Mouse (Mus musculus) ZHBTc4 (cell line): ENCODE results near the gene Tmem88.

Experiments
- DNase-seq: peaks from one replicate; pipeline ENCODE4 v3.0.0-alpha.2; 2011; ENCODE audit warnings: low read depth, low spot score

Gene Tmem88

DNA sequence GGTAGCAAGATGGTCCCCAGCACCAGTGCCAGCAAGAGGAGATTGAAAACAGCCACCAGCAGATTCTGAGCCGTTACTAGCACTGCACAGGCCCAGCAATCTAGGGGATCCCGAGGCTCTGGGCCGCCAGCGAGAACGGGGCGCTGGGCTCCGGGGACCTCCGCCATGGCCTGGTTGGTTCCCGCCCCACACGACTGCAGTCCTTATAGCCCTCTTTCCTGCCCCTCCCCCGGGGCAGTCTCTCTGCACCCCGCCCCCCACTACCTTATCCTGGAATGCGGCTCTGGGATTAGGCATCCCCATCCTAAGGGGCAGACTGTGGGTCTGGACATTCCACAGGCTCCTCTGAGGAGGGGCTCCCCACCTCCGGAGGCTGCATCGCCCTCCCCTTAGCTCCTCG, at the start of gene Tmem88:
Gene Tmem88 (minus strand): TSS at position 176 of the 400 bp plus-strand sequence.
- DNase-seq, result peak; percentile 59

DNA sequence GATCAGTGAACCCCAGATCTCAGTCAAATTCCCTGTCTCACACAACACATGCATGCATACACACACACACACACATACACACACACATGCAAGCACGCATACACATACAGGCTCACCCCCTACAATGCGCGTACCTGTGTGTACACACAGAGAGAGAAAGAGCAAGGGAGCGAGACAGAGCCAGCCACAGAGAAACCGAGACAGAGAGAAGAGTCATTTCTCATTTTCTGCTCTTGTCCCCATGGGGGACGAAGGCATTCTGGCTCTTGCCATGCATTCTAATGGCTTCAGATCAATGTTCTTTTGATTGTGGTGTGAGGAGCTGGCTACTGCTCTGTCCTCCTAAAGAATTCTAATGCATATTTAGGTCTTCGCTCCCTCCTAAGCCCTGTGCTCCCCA, 49.3 kb upstream of the Tmem88 start:
- DNase-seq, result no peak

DNA sequence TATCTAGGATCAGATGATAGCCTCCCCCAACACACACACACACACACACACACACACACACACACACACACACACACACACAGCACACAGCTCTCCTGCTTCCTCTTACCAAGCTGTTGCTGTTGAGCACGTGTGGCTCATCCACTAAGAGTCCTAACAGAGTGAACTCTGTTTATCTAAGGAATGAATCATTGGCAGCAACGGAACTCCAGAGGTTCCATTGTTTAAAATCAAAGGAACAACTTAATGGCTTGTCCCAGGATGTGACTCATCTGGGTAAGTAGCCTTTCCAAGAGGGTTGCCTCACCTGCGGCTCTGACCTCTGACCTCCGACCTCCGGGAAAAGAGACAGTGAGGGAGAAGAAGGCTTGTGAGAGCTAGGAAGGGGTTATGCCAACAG, 45.3 kb upstream of the Tmem88 start:
- peak; percentile 67 for DNase-seq

DNA sequence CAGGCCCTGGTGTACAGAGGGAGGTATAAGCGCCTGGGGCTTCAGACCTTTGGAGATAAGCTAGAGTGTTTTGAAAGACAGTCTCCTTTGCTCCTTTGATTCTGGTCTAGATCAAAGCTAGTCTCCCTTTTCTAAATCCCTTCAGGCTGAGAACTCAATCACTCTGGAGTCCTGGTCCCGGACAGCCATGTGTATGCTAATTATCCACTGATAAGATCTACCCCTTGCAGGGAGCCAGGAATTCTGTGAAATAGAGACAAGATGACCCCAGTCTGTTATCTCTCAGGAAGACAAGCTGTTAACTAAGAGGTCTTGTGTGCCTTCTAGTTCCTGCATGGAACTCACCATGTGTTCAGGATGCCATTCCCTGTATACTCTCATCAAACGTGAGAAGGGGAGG, 39.3 kb upstream of the Tmem88 start:
- peak; percentile 73 for DNase-seq

DNA sequence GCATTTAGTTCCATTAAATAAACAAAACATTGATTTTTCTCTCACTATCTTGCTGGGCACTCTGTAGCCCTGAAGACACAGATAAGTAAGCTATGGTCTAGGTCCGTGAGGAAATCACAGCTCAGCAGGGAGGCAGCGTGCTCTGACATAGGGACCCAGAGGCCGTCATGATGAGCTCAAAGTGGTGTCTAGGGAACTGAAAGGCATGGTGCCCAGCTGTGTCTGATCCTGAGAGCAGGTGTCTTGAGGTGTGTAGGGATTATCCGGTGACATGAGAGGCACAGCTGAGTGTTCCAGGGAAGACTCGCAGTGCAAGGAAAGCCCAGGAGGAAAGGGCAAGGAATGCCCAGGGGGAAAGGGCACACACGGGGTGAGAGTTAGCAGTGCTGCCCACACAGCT, 35.2 kb upstream of the Tmem88 start:
- no peak for DNase-seq

DNA sequence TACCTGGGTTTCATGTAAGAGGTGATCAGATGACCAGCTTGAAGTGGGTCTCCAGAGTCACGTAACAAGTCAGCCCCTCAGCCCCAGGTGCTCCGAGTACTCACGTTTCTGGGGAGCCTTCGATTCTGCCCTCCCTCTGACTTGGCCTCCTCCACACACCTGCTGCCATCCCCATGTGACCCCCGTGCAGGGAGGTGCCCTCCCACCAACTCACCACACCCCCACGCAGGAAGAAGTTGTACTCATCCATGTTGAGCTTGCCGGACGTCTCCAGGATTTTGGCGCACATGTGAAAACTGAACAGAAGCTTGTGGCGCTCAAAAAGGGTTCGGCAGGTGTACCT, 34.6 kb upstream of the Tmem88 start:
- no peak for DNase-seq

DNA sequence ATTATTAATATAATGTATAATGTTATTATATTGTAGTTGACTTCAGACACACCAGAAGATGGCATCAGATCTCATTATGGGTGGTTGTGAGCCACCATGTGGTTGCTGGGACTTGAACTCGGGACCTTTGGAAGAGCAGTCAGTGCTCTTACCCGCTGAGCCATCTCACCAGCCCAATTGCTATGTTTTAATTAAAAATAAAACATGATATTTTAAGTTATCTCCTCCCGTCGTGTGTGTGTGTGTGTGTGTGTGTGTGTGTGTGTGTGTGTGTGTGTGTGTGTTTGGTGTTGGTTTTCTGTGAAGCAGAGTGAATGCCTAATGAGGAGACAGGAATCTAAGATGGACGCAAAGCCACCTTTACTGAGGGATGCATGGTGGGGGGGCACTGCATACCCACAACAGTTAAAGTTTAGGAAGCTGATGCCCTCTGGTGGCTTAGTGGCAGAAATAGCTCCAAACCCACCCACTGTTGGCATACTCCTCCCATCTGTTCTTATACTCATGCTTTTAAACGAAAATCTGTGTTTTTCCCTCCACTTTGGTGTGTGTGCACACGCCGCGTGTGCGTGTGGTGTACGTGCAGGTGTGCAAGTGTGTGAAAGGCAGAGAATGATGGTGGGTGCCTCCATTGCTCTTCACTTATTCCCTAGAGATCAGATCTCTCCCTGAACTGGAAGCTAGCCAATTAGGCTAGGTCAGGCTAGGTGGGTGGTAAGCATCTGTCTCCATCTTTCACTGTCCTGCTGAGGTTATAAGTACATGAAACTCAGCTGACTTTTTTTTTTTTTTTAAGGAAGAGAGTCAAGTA, 34.0 kb upstream of the Tmem88 start:
- DNase-seq, result peak; percentile 85

DNA sequence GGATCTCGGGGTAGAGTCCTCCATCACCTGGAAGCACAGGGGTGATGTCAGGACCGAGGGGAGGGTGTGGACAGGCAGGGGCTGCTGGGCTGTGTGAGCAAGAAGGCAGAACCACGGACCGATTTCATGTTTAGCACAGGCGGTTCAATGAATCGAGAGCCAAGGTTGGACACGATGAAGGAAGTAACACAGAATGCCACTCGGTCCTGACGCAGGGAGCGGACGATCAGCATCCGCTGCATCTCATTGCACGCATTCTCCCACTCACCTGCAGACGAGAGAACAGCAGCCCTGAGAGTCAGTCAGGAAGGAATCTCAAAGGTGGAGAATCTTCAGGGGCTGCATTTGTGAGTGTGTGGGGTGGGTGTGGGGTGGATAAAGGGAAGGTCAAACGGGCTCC, 32.6 kb upstream of the Tmem88 start:
- DNase-seq, result no peak

DNA sequence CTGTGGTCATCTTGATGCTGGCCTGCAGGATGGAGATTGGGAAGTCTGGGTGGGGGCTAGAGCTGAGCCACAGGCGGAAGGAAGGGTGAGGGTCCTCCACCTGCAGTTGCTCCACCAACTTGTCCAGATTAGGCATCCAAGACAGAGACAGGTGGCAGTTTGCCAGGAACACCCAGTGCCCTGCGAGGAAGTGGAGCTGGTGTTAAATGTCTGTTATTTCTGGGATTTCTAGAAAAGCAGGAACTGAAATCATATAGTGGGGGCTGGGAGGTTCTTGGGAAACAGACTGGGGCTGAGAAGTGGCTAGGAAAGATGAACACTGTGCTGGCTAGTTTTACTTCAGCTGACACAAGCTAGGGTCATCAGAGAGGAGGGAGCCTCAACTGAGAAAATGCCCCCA, 31.3 kb upstream of the Tmem88 start:
- DNase-seq, result no peak

DNA sequence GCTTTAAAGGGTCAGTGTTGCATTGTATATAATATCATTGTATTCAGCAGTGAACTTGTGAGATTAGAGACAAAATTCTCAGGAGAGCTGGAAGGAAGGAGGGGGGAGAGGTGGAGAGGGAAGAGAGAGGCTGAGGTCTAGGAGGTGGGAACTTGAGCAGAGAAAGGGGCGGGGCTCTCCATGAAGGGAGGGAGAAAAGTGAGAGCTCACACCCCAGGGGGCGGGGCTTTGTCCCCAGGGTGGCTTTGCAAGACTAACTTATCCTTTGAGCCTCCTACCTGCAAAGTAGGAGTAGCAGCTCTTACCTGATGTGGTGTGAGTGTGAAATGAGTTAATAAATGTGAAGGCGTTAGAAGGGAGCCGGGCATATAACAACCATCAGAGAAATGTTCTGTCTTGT, 30.7 kb upstream of the Tmem88 start:
- DNase-seq, result peak; percentile 93

DNA sequence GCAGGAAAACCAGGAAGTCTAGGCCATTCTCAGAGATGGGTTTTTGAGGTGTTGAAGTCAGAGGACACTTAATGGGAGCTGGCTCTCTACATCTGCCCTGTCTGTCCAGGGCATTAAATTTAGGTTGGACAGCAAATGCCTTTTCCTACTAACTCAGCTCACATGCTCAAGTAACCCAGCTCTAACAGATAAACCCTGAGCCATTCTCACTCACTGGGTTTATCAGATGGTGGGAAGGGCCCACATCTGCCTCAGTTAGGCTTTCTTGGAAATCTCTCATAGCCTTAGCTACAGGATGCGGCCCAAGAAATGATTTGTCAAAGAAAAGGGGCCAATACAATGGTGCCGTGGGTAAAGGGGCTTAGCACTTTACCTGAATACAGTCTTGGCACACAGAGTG, 28.2 kb upstream of the Tmem88 start:
- no peak for DNase-seq

DNA sequence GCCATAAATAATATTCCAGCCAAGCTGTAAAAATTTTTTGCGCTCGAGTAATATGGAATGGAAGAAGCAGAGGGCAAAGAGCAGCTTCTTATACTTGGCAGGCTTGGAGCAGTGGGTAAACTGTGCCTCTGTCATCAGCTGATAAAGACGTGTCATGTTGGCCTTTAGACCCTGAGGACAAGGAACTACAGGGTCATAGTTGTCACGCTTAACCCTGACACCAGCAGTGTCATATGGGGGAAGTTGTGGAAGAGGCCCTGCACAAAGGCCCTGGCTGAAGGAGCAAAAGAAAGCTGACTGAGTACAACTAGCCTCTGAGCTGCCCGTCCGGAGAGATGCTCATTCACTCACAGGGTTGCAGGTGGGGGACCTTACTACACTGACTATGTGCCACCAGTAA, 25.9 kb upstream of the Tmem88 start:
- DNase-seq, result no peak

DNA sequence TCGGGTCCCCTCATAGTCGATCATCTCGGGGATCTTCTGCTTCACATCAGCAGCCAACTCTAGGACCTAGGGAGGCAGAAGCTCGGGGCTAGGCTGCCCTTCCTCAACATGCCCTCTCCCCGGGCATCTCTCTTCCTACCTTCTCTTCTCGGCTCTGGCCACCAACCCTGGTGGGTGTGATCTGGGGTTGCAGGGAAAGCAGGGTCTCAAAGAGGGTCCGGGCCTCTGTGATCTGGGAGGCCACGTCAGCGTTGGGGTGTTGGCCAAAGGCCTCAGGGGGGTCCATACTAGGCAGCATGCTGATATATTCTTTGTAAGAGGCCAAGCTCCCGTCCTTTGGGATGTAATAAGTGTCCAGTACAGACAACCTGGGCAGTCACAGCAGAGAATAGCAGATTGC, 24.8 kb upstream of the Tmem88 start:
- no peak for DNase-seq

DNA sequence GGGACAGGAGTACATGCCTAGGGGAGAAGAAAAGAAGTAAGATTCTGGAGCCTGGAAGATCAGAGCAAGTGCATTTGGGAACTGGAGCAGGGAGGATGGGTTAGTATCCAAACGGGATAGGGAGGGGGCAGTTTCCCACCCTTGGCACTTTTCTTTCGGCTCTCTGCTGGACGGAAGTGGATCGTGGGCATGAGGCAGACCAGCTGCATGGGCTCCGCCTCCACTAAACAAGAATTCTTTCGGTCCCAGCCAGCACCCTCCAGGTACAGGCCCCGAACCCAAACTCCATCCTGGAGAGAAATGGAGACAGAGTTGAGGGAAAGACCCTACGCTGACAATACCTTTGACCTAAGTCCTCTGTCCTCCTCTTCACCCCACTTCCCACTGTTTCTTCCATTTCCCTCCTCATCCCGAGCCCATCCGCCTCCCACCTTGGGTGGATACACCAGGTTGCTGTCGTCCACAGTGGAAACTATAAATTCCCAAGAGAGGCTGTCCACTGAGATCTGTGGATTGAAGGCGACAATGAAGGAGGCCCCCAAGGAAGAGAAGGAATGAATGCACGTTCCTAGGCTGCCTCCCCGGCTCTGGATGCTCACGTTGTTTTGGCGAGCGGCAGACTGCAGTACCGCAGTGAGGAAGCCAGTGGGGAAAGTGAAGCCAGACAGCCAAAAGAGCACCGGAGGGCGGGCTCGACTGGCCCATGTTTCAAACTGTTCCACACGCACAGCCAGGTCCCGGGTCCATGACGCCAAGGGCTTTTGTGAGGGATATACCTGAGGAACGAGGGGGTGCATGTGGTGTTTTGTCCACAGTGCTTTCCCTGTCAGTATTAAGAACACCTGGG, 23.3 kb upstream of the Tmem88 start:
- no peak for DNase-seq

DNA sequence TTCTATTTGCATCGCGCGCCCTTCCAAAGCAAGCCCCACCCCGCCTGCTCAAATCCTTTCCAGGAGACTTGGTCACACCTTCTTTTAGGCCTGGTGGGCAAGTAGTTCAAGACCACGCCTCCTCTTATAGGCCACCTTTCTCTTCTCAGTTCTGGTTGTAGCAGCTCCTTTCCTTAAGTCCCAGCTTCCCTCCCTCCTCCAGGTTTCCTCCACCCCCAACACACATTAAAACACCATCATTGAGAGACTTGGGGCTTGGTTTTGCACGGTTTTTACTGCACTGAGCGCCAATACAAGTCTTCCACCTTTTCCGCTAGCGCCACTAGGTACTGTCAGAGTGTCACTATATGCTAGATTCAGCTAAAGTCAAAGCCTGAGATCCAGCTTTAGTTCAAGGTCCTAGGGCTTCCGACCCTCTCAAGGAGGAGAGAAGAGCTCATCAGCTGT, 22.5 kb upstream of the Tmem88 start:
- DNase-seq, result no peak

DNA sequence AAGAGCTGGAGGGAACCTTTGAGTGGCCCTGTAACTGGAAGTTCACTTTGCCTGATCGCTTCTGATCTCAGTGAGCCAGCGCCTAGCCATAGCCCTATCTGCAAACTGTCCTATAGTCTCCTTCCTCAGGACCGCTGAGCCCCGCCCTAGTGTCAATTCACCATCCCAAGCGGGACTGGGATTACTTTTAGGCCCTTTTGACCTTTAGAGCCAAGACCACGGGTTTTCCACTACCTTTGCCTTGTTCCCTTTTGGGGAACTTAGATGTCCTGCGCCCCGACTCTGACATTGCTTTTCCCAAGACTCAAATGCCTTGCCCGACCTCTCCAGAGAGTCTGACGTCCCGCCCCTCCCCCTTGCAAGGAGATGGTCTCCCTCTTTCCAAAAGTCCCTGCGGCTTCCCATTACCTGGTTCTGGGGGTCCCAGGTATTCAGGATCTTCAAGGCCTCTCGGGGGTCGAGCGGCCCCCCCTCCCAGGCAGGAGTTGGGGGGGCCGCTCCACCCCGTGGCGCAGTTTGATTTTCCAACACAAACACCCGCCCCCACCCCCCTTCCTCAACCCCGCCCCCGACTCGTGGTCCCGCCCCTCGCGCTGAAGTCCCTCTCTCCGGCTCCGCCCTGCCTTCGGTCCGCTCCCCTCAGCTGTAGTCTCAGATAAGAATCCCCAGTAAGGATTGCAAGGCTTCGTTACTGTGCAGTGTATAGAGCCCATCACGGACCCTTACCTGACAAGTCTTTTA, 21.9 kb upstream of the Tmem88 start:
- DNase-seq, result peak; percentile 86

DNA sequence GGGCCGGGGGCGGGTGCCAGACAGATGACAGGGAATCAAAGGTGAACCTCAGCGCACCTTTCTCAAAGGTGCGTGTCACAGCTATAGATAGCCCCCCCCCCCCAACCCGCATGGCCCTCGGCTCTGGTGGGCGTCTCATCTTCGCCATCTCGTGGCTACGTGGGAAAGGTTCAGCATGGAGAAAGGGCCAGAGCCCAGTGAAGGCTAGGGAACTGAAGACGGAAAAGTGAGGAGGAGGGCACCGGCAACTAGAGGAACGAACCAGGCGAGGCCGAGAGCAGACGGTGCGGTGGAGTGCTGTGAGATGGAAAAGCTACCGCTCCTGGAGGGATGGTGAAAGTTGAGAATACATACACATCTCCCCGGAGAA, 21.4 kb upstream of the Tmem88 start:
- no peak for DNase-seq

DNA sequence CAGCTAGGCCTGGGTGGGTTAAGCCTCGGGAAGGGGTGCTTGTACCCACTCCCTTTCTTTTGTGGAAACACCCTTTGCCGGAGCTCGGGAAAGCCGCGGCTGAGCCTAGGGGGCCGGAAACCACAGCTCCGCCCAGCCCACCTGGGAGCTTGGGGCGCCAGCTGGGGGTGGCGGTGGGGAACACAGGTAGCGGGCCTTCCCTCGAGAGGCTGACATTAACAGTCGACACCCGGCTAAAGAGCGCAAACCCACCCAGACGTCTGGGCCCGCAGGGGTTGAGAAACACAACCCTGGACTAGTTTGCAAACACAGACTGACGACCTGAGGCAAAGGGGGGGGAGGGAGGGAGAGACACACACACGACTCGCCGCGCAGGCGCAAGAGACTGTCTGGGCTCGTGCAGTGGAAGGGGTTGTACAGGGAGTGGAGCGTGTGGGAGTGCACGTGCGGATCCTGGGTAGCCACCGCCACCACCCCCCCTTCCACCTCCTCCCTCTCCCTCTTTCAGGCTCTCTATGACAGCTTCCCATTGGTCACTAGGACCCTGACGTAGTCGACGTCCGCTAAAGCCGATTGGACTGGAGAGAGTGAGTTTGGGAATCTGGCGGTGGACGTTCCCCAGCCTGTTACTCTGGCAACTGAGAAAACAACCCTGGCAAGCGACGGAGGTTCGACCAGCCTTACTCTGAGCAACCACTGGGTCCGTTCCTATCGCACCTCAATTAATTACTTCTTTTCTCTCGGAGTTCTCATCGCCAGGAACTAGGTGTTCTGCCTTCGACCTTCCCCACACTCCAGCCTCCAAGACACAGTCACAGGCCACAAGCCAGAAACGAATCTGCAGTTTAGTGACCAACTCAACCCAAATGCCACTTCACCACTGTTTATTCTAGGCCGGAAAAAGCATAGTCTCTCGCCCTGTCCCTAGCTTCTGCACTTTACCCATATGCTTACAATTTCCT, 20.7 kb upstream of the Tmem88 start:
- DNase-seq, result peak; percentile 99

DNA sequence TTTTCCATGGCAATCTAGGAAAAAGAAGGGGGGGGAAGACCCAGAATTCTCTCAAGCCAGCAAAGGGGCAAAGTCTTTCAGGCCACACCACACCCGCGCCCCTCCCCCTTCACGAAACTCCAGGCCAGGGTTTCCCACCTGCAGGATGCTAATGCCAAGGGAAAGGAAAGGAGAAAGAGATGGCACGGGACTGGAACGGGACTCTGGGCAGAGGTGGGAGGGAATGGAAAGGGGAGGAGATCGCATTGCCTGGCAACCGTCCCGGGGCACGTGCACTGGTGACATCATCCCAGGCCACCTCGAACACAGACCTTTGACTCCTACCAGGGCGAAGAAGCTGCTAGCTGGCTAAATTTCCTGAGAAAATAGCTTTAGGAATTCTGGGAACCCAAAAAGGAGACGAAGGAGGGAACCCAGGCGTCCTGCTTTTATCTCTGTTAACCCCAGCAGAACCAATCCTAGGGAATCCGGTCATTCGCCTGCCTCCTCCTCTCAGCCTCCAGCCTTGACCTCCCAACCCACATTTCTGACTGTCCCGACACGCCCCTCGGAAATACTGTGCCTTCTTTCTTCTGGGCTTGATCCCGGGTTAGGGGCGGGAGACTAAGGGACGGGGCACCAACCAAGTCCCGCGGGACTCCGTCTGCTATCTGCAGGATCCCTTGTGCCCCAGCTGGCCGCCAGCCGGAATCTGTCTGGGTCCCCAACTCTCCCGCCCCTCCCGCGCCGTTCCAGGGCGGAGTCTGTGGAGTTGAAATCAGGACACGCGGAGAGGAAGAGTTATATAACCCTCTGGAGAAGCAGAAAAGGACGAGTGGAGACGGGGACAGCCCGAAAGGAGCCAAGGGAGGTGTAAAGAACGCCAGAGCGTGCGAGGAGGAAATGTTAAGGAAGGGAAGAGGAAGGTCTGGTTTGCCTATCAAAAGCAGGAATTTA, 19.7 kb upstream of the Tmem88 start:
- peak; percentile 98 for DNase-seq

DNA sequence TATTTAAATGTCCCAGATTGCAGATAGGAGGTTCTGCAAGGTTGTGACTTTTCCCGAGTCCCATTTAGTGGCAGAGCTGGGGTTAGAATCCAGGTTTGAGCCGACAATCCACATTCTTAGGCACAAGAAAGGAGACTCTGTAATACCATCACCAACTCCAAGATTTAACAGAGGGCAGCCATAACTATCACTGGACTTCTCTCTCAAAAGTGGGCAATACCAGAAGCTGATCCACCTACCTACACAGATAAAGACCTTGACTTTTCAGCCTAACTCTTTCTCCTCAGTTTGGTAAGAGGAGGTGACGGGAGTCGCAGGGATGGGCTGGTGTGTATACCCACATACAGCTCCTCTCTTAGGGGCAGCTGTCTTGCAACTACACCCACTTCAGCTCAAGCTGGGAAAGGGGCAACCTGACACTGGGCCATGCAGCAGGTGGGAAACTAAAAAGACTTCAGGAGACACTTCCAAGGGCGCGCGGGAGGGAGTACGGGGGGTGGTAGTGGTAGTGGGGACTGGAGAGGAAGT, 19.0 kb upstream of the Tmem88 start:
- DNase-seq, result no peak
